Mouse (Mus musculus): ENCODE data around the gene Elmo2. TPM values are rescaled to one million over a fixed set of nuclear protein-coding genes. Genes with fewer than 3 reads are reported as not detected.

Gene Elmo2
- polyA plus RNA-seq, 1 experiment from 2014 or later: 21.7 TPM

DNA sequence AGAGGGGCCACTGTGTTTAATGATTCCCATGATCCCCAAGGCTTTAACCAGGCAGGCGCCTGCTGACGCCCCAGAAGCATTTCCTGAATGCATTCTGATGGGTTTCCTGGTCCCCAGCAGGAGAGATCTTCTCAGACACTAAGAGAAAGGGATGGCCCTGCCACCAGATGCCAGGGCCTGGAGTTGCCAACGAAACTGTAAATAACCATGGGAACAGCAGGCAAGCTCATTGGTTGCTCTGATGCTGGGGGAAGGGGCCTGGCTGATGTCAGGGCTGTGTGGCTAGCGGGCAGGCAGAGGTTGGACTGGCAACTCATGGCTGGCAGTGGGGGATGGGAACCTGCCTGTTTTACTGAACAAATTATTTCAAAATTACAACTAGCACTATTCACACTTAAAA, 52.7 kb downstream of the Elmo2 start:
- 26% methylated on average over 4 of the region's 4 CpGs for WGBS (ENCODE audit: insufficient replicate concordance)
- no peak overlapping the region for H3K27ac ChIP-seq

DNA sequence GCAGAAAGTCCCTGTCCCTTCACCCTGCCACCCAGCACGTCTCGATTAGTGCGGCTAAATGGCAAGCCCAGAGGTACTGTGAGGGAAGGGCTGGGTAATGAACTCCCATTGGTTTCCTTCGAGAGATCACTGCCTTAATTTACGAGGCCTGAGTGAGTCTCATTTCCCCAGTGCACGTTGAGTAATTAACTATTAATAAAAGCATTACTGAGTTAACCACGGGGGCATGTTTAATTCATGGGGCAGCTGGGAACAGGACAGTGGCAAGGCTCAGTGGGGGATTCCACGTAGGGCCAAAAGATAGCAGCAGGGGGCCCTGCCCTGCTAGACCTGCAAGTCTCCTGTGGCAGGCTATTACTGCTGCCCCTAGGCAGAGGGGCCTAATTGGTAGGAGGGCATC, 55.0 kb downstream of the Elmo2 start:
- Histone ChIP-seq H3K9me3 (replicated peaks) (no peaks in the 10 kb centered on the region), H3K4me1 (no peaks in the 10 kb centered on the region), H3K27ac (no peak overlapping the region), H3K27me3 (replicated peaks) (peaks cover 29% of the 10 kb centered on the region), H3K4me2 (no peak overlapping the region), H3K36me3 (peaks cover under 1% of the 10 kb centered on the region; the same call in 1 of the 2 replicates), H3K4me3 (no peak overlapping the region), H3K9ac (no peak overlapping the region)
- ATAC-seq: no peak
- WGBS (ENCODE audit: insufficient replicate concordance): 23% methylated on average over 8 of the region's 8 CpGs

More for the DNA sequence above, 52.7 kb downstream of the Elmo2 start:
- no peak overlapping the region for H3K4me3 ChIP-seq
- no peak for ATAC-seq
- no peak overlapping the region for H3K4me2 ChIP-seq
- peaks cover 13% of the 10 kb centered on the region for H3K27me3 ChIP-seq (replicated peaks)
- H3K36me3 ChIP-seq: peaks cover 20% of the 10 kb centered on the region
- H3K4me1 ChIP-seq: no peaks in the 10 kb centered on the region
- no peak overlapping the region for H3K9ac ChIP-seq
- no peaks in the 10 kb centered on the region for H3K9me3 ChIP-seq (replicated peaks)

DNA sequence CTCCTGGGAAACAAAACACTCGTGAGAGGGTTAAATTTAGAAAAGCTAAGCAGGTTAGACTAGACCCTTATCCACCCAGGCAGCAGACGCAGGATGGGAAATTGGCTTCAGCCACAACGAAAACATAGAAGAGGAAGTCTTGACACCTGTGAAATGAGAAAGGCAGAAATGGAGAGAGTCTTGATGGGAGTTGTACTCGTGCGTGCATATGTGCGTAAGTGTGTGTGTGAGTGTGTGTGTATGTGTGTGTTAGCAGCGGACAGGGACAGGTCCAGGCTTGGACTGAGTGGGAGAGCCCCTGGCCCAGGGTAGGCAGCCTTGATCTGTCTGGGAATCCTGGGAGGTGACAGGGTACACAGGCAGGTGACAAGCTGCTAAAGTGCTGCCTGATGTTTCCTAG, 55.4 kb downstream of the Elmo2 start:
- Histone ChIP-seq H3K36me3 (no peaks in the 10 kb centered on the region), H3K27me3 (replicated peaks) (peaks cover 33% of the 10 kb centered on the region), H3K27ac (no peak overlapping the region), H3K9ac (no peak overlapping the region), H3K9me3 (replicated peaks) (no peaks in the 10 kb centered on the region), H3K4me3 (no peak overlapping the region), H3K4me1 (no peaks in the 10 kb centered on the region), H3K4me2 (no peak overlapping the region)
- ATAC-seq: no peak
- WGBS (ENCODE audit: insufficient replicate concordance): 45% methylated on average over 7 of the region's 7 CpGs

DNA sequence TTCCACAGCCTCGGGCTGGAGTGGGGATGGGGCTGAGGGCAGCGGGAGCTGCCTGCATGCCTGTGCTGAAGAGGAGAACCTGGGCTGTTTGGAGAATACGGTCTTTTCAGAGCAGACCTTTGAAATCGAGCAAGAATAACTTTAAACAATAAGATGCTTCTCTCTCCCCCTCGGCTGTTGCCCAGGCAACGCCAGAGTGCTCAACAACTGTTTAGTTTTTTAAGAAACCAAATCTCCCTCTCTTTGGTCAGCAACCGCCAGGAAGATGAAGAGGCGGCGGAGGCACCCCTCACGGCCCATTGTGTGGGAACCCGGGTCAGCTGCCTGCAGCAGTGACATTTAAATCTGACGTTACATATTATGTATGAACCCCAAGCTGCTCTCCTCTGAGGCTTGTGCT, 59.5 kb downstream of the Elmo2 start:
- Histone ChIP-seq H3K27me3 (replicated peaks) (peaks cover 60% of the 10 kb centered on the region), H3K27ac (no peak overlapping the region), H3K4me1 (no peaks in the 10 kb centered on the region), H3K9ac (no peak overlapping the region), H3K4me3 (no peak overlapping the region), H3K9me3 (replicated peaks) (no peaks in the 10 kb centered on the region), H3K4me2 (no peak overlapping the region), H3K36me3 (no peaks in the 10 kb centered on the region)
- WGBS (ENCODE audit: insufficient replicate concordance): 26% methylated on average over 12 of the region's 12 CpGs
- no peak for ATAC-seq

DNA sequence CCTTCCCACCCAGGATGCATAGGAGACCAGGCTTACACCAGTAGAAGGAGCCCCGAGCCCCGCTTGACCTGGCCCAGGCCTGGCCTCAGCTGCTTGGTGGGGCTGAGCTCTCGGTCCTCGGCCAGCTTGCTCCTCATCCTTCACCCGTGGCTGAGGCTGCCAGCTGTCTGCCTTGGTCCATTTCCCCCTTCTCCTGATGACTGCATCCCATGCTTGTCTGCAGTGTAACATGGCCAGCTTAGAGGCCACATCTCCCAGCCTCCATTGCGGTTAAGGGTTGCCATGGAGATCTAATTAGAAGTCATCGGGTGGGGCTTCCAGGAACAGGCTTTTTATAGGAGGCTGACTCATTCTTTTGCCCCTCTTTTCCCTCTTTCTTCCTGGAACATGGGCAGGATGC, 62.4 kb downstream of the Elmo2 start:
- Histone ChIP-seq H3K4me1 (no peaks in the 10 kb centered on the region), H3K4me3 (no peak overlapping the region), H3K9me3 (replicated peaks) (no peaks in the 10 kb centered on the region), H3K9ac (no peak overlapping the region), H3K4me2 (no peak overlapping the region), H3K36me3 (no peaks in the 10 kb centered on the region), H3K27ac (no peak overlapping the region), H3K27me3 (replicated peaks) (peaks cover 73% of the 10 kb centered on the region)
- ATAC-seq: no peak
- 53% methylated on average over 7 of the region's 7 CpGs for WGBS (ENCODE audit: insufficient replicate concordance)

DNA sequence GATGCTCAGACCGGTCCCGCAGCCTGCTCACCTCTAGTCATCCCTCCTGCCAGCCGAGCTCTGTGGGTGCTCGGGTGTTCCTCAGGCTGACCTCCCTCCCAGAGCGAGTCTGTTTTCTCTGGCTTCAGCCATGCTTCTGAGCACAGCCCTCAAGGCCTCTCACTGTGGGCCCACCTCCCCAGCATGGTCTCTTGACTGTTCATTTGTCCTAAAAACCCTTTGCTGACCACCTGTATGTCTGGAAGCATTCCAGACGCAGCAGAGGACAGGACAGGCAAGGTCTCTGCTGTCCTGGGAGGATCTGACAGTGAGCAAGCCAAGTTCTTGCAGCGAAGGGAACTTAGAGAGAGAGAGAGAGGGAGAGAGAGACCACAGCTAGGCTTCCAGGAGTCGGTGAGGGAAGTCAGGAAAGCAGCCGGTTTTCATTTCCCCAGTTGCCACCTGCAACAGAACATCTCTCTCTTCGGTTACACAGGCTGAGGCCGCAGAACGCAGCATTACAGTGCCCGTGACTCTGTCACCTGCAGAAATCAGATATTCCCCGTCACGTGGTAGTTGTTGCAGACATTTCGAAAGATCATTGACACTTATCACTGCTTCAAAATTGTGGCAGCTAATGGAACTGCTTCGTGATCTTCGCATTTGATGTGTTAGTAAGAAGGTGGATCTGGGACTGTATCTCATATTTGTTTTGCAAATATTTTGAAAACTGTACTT, 63.8 kb downstream of the Elmo2 start:
- WGBS (ENCODE audit: insufficient replicate concordance): 52% methylated on average over 18 of the region's 18 CpGs

DNA sequence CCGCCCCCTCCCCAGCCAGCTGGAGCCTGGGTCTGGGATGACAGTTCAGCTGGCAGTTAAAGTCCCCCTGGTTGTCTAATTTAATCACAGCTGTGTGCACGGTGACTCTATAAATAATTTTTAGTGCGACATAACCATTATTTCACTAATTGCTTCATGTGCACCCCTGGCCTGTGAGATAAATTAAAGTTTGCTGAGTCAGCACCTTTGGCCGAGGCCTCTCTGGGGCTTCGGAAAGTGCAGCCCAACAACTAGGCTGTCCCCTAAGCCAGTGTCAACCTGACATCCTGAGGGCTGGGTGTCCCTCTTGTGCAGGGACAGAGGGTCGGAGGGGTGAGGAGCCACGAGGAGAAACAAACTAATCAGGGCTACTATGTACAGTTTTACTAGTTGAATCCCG, 66.4 kb downstream of the Elmo2 start:
- Histone ChIP-seq H3K36me3 (no peaks in the 10 kb centered on the region), H3K27me3 (replicated peaks) (peaks cover 78% of the 10 kb centered on the region), H3K9me3 (replicated peaks) (no peaks in the 10 kb centered on the region), H3K4me3 (no peak overlapping the region), H3K9ac (no peak overlapping the region), H3K27ac (no peak overlapping the region), H3K4me2 (no peak overlapping the region), H3K4me1 (no peaks in the 10 kb centered on the region)
- 65% methylated on average over 8 of the region's 8 CpGs for WGBS (ENCODE audit: insufficient replicate concordance)
- no peak for ATAC-seq

More for the DNA sequence above, 63.8 kb downstream of the Elmo2 start:
- no peaks in the 10 kb centered on the region for H3K36me3 ChIP-seq
- H3K4me1 ChIP-seq: no peaks in the 10 kb centered on the region
- peaks cover 78% of the 10 kb centered on the region for H3K27me3 ChIP-seq (replicated peaks)
- no peak for ATAC-seq
- H3K4me2 ChIP-seq: no peak overlapping the region
- H3K9ac ChIP-seq: no peak overlapping the region
- H3K4me3 ChIP-seq: no peak overlapping the region
- no peaks in the 10 kb centered on the region for H3K9me3 ChIP-seq (replicated peaks)
- no peak overlapping the region for H3K27ac ChIP-seq

DNA sequence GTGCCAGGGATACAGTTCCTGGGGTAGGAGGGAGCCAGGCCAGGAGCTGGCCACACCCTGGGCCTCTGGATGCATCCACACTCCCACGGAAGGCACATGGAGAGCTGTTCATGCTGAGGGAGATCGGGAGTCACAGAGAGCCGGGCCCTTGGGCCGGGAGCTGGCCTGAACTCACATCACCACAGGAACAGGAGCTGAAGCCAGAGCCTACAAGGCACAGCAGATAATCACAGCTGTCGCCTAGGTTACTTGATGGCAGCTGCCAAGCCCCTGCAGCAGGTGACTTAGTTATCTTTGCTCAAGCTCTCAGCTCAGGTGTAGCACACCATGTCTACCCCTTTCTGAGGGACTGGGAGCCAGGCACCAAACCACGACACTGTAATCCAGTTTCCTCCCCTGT, 68.0 kb downstream of the Elmo2 start:
- H3K9me3 ChIP-seq (replicated peaks): no peaks in the 10 kb centered on the region
- no peak overlapping the region for H3K9ac ChIP-seq
- H3K27ac ChIP-seq: no peak overlapping the region
- H3K4me2 ChIP-seq: no peak overlapping the region
- H3K4me1 ChIP-seq: no peaks in the 10 kb centered on the region
- no peak overlapping the region for H3K4me3 ChIP-seq
- 58% methylated on average over 6 of the region's 6 CpGs for WGBS (ENCODE audit: insufficient replicate concordance)
- no peaks in the 10 kb centered on the region for H3K36me3 ChIP-seq
- no peak for ATAC-seq
- peaks cover 85% of the 10 kb centered on the region for H3K27me3 ChIP-seq (replicated peaks)

DNA sequence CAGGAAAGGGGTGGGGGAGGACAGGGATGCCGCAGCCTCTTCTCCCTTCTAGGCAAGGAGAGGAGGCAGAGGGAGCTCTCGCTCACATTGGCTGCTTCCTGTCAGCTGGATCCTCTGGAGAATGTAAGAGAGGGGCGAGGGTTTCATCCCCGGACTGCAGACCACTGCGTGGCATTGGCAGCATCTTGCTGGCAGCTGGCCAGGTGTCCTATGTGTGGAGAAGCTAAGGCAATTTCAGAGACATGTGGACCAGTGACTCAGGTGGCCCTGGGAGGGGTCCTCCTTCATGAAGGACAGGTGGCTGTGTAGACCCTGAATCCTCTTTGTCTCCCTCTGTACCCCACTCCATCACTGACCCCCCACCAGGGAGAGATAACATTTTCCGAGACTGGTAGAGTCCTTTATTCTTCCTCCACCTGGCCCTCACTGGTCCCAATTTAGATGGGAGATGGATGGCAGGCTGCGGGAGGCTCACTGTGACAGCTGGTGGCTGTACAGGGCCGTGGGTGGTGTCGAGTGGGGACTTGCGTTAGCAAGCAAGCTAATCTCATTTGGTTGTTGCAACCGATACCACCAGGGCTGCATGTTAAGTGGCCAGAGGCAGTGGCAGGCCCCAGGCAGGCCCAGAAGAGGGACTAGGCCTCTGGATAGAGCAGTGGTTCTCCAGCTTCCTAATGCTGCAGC, 69.0 kb downstream of the Elmo2 start:
- WGBS (ENCODE audit: insufficient replicate concordance): 37% methylated on average over 11 of the region's 11 CpGs
- Histone ChIP-seq H3K27ac (no peak overlapping the region), H3K9me3 (replicated peaks) (no peaks in the 10 kb centered on the region), H3K4me3 (no peak overlapping the region), H3K4me1 (no peaks in the 10 kb centered on the region), H3K4me2 (no peak overlapping the region), H3K36me3 (no peaks in the 10 kb centered on the region), H3K27me3 (replicated peaks) (peaks cover 86% of the 10 kb centered on the region), H3K9ac (no peak overlapping the region)
- ATAC-seq: no peak

DNA sequence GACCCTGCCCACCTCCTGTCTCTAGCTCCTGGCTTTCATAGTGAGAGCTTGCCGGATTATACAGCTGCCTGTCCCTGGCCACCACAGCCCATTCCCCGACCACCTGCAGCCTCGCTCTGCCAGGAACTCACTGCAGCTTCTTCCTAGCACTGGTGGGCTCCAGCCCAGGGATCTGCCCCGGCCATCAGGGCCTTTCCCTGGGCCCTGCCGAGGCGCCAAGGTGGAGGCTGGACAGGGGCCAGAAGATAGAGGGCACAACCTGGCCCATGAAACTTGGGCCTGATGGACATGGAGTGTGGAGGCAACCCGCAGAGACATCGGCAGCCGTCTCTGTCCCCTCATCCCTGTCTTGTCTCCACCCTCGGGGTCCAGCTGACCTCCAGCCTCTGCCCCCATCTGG, 70.1 kb downstream of the Elmo2 start:
- 45% methylated on average over 10 of the region's 10 CpGs for WGBS (ENCODE audit: insufficient replicate concordance)
- no peaks in the 10 kb centered on the region for H3K4me1 ChIP-seq
- no peak for ATAC-seq
- H3K4me2 ChIP-seq: no peak overlapping the region
- no peaks in the 10 kb centered on the region for H3K9me3 ChIP-seq (replicated peaks)
- no peak overlapping the region for H3K4me3 ChIP-seq
- peaks cover 88% of the 10 kb centered on the region for H3K27me3 ChIP-seq (replicated peaks)
- H3K9ac ChIP-seq: no peak overlapping the region
- H3K27ac ChIP-seq: no peak overlapping the region
- H3K36me3 ChIP-seq: no peaks in the 10 kb centered on the region

DNA sequence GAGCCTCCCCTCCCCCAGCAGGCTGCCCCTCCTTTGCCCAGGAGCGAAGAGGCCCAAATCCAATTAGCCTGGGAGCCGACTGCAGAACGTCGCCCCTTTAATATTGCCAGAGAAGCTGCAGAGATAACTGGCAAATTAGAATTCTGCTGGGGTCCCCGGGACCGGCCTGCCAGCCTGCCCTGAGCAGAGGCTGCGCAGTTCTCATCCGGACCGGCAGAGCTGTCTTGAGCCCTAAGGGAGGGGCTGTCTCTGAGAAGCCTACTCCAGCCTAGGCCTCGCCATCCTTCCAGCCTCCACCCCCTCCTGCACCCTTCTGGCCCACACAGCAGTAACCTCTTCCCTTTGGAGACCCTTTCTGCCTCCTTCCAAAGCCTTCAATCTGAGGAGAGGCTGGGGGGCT, 72.4 kb downstream of the Elmo2 start:
- Histone ChIP-seq H3K36me3 (no peaks in the 10 kb centered on the region), H3K4me1 (no peaks in the 10 kb centered on the region), H3K4me3 (no peak overlapping the region), H3K9me3 (replicated peaks) (no peaks in the 10 kb centered on the region), H3K27me3 (replicated peaks) (peaks cover 84% of the 10 kb centered on the region), H3K27ac (no peak overlapping the region), H3K9ac (no peak overlapping the region), H3K4me2 (no peak overlapping the region)
- 14% methylated on average over 10 of the region's 10 CpGs for WGBS (ENCODE audit: insufficient replicate concordance)
- ATAC-seq: no peak

DNA sequence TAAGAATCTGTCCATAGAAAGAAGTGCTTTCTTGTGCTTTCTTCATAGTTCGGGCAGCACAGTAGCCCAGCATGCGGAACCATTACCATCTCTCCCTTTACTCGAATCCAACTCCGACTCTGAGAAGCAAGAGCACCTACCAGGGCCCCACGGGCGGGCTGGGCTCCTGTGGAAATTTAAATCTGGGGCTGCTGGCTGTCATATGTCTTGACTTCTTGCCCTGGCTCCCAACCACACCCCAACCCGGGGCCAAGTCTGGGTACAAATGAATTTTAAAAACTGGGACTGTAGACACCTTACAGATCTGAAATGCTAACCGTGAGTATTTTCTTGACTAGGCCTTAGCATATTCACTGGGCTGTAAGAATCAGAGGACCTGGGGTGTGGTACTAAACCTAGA, 73.0 kb downstream of the Elmo2 start:
- H3K4me2 ChIP-seq: no peak overlapping the region
- no peaks in the 10 kb centered on the region for H3K4me1 ChIP-seq
- no peak overlapping the region for H3K4me3 ChIP-seq
- no peaks in the 10 kb centered on the region for H3K9me3 ChIP-seq (replicated peaks)
- ATAC-seq: no peak
- H3K27me3 ChIP-seq (replicated peaks): peaks cover 84% of the 10 kb centered on the region
- 55% methylated on average over 8 of the region's 8 CpGs for WGBS (ENCODE audit: insufficient replicate concordance)
- H3K27ac ChIP-seq: no peak overlapping the region
- no peaks in the 10 kb centered on the region for H3K36me3 ChIP-seq
- no peak overlapping the region for H3K9ac ChIP-seq
